Mouse (Mus musculus) intestine, embryonic 14.5 days (tissue): ENCODE results near the gene Trpv4. TPM values are rescaled to one million over a fixed set of nuclear protein-coding genes. Genes with fewer than 3 reads are reported as not detected.

Experiments
- ATAC-seq: fragments of 200-750 bp; cut with Nextera tagmentation; replicated peaks from 2 replicates; pipeline ENCODE4 v1.8.0; 2017; ENCODE audit warnings: low read depth, moderate number of reproducible peaks, moderate TSS enrichment, moderate library complexity; ENCODE audit not compliant: low FRiP score, low TSS enrichment
- DNase-seq: peaks from one replicate; pipeline ENCODE4 v3.0.0-alpha.2; 2018; ENCODE audit warnings: low spot score
- H3K27ac ChIP-seq: fragments of 300-500 bp; sonication (generic); 2 replicates; pipeline ENCODE4 v1.5.1; 2014; ENCODE audit warnings: low read depth, mild to moderate bottlenecking, control low read depth
- H3K27me3 ChIP-seq: fragments of 300-500 bp; sonication (generic); replicated peaks from 2 replicates; pipeline ENCODE4 v1.6.1; 2014; ENCODE audit warnings: low read length, control low read depth; ENCODE audit not compliant: control insufficient read depth, insufficient read depth
- H3K36me3 ChIP-seq: fragments of 300-500 bp; sonication (generic); 2 replicates; pipeline ENCODE4 v1.6.1; 2014; ENCODE audit warnings: low read length, control low read depth; ENCODE audit not compliant: control insufficient read depth, insufficient read depth
- H3K4me1 ChIP-seq: fragments of 300-500 bp; sonication (generic); replicated peaks from 2 replicates; pipeline ENCODE4 v1.6.1; 2014; ENCODE audit warnings: low read length, control low read depth, mixed read lengths; ENCODE audit not compliant: control insufficient read depth, insufficient read depth
- H3K4me2 ChIP-seq: fragments of 300-500 bp; sonication (generic); 2 replicates; pipeline ENCODE4 v1.6.1; 2014; ENCODE audit warnings: low read length
- H3K4me3 ChIP-seq: fragments of 300-500 bp; sonication (generic); 2 replicates; pipeline ENCODE4 v1.5.1; 2014; ENCODE audit warnings: low read depth, low read length, control low read depth, mixed read lengths
- H3K9ac ChIP-seq: fragments of 300-500 bp; sonication (generic); 2 replicates; pipeline ENCODE4 v1.6.1; 2014; ENCODE audit warnings: mild to moderate bottlenecking, low read length
- H3K9me3 ChIP-seq: fragments of 300-500 bp; sonication (generic); 2 replicates; pipeline ENCODE4 v1.6.1; 2016; ENCODE audit warnings: low read length, control low read depth; ENCODE audit not compliant: control insufficient read depth
- WGBS: fragments of 180-500 bp; shearing (Covaris S2); extraction: QIAGEN DNeasy Blood & Tissue Kit; methylation state at CpG from one replicate; pipeline ENCODE4 v1.1.7; 2014; 5-methylcytosine and 5-hydroxymethylcytosine counted together
- polyA plus RNA-seq: library from polyadenylated mRNA; unstranded; fragments of >200 nt; fragmentation: Nextera tagmentation; extraction: Ambion mirVana; gene quantifications from 2 replicates; pipeline ENCODE4 v1.2.1, GENCODE M21; 2014

Gene Trpv4
- polyA plus RNA-seq, 1 experiment from 2014 or later, result 0.83 TPM

- ATAC-seq, result no peak
These were observed 82.7 kb downstream of the Trpv4 start for GRCm38 (mm10) chr5:114575530-114575929.

GRCm38 (mm10) chr5:114575010-114575409 lies 83.2 kb downstream of the Trpv4 start:
- ATAC-seq, result no peak
- H3K9ac ChIP-seq, result no peak overlapping the region
- no peaks in the 10 kb centered on the region for H3K36me3 ChIP-seq
- H3K27ac ChIP-seq, result no peak overlapping the region
- 0 out of 2 replicates have a peak overlapping the region, but pooled peaks have one; percentile 5 for H3K4me2 ChIP-seq
- no peaks in the 10 kb centered on the region for H3K9me3 ChIP-seq
- no peak for DNase-seq
- no peak overlapping the region for H3K4me3 ChIP-seq
- H3K4me1 ChIP-seq, result peaks cover 53% of the 10 kb centered on the region
- peaks cover 9% of the 10 kb centered on the region; the same call in 1 of the 2 replicates for H3K27me3 ChIP-seq
- 35% methylated on average over 11 of the region's 11 CpGs for WGBS

More at GRCm38 (mm10) chr5:114575530-114575929, 82.7 kb downstream of the Trpv4 start:
- Histone ChIP-seq H3K27me3 (peaks cover 9% of the 10 kb centered on the region; the same call in 1 of the 2 replicates), H3K36me3 (no peaks in the 10 kb centered on the region), H3K9me3 (no peaks in the 10 kb centered on the region), H3K4me3 (no peak overlapping the region), H3K4me2 (no peak overlapping the region), H3K9ac (no peak overlapping the region), H3K27ac (no peak overlapping the region), H3K4me1 (peaks cover 50% of the 10 kb centered on the region)
- DNase-seq, result no peak
- WGBS, result 78% methylated on average over 7 of the region's 7 CpGs

GRCm38 (mm10) chr5:114573920-114574628 lies 84.1 kb downstream of the Trpv4 start:
- no peak overlapping the region for H3K4me2 ChIP-seq
- no peak overlapping the region for H3K4me3 ChIP-seq
- DNase-seq (no peak), ATAC-seq (no peak)
- H3K27ac ChIP-seq, result no peak overlapping the region
- no peaks in the 10 kb centered on the region for H3K36me3 ChIP-seq
- no peaks in the 10 kb centered on the region for H3K9me3 ChIP-seq
- H3K4me1 ChIP-seq, result peaks cover 58% of the 10 kb centered on the region
- H3K27me3 ChIP-seq, result peaks cover 9% of the 10 kb centered on the region; the same call in 1 of the 2 replicates
- no peak overlapping the region for H3K9ac ChIP-seq
- WGBS, result 44% methylated on average over 12 of the region's 12 CpGs

GRCm38 (mm10) chr5:114572997-114573396 lies 85.2 kb downstream of the Trpv4 start:
- H3K4me2 ChIP-seq, result peak overlapping the region; percentile 60
- H3K4me1 ChIP-seq, result peaks cover 62% of the 10 kb centered on the region
- H3K9me3 ChIP-seq, result no peaks in the 10 kb centered on the region
- H3K27me3 ChIP-seq, result peaks cover 9% of the 10 kb centered on the region; the same call in 1 of the 2 replicates
- H3K9ac ChIP-seq, result no peak overlapping the region
- H3K36me3 ChIP-seq, result no peaks in the 10 kb centered on the region
- no peak for DNase-seq
- no peak for ATAC-seq
- no peak overlapping the region for H3K27ac ChIP-seq
- H3K4me3 ChIP-seq, result no peak overlapping the region
- 48% methylated on average over 2 of the region's 2 CpGs for WGBS

Other genes with a start within 250 kb of the Trpv4 start
- 34.3 and 35.6 TPM in 2 replicates for gene Mmab, start 214.4 kb downstream of the Trpv4 start, polyA plus RNA-seq
- 70.0 and 78.4 TPM in 2 replicates for gene Mvk, start 214.2 kb downstream of the Trpv4 start, polyA plus RNA-seq
- 4.9 and 7.1 TPM in 2 replicates for gene Fam222a, start 90.4 kb downstream of the Trpv4 start, polyA plus RNA-seq
- 74.7 and 77.0 TPM in 2 replicates for gene Gltp, start 32.6 kb upstream of the Trpv4 start, polyA plus RNA-seq
- gene Tchp, start 49.3 kb upstream of the Trpv4 start, polyA plus RNA-seq, result 9.0 and 11.7 TPM in 2 replicates
- 50.1 and 65.4 TPM in 2 replicates for gene Ankrd13a, start 116.3 kb upstream of the Trpv4 start, polyA plus RNA-seq
- 35.6 and 37.2 TPM in 2 replicates for gene Git2, start 117.1 kb upstream of the Trpv4 start, polyA plus RNA-seq
- gene 1500011B03Rik, start 165.0 kb upstream of the Trpv4 start, polyA plus RNA-seq, result 94.3 and 103 TPM in 2 replicates
- 0.08 TPM in 1 of 2 replicates, not detected in the other for gene 4930519G04Rik, start 195.2 kb upstream of the Trpv4 start, polyA plus RNA-seq
- 0.13 and 0.38 TPM in 2 replicates for gene Gm9936, start 200.3 kb upstream of the Trpv4 start, polyA plus RNA-seq
- 5.1 and 8.3 TPM in 2 replicates for gene Oasl2, start 238.5 kb upstream of the Trpv4 start, polyA plus RNA-seq